In the genomic region with DNA sequence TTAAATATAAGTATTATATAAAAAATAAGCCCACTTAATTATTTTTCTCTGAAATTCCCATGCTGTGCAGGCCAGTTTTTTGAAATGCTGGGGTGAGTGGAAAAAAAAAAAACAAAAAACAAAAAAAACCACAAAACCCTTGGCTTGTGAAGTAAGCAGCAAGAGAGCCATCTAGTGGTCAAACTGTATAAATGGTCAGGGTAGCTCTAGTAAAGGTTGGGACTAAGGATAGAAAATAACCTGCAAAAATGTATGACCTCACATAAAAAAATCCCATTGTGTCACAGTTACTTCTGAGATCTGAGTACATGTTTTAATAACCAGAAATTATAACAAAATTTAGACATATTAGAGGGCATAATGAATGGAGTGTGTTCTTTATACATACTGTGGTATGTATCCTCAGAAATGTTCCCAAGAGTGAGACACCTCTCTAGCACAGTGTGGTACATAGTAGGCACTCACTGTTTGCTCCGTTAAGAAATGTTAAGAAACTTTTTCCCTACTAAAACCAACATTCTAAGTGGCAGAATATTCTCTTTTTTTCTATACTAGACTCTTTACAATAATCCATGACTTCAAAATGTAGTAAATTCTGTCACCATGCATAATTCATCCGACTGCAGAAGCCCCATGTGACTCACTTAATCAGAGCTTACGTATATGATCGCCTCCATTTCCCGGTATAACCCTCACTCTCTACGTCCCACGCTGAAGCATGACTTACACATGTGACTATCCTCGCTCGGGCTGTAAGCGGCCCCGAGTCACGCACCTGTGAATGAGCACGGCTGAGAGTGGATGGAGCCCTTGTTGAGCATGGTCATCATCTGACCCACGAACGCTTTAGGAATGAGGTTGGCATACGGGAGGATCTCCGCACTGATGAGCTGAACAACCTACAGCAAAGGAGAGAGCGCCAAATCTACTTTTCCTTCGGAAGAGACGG, we compare ENCODE assay signal across 9 mouse cellular contexts.
DNase-seq lines count a peak whose midpoint lies in the region; ATAC-seq lines count a peak whose summit lies in the region.
"Had no signal": no experiment of that assay in that cellular context is flagged by ENCODE, and none has a peak within 500 bp of the region (broad histone marks: within the 10 kb centered on the region; RNA-seq: fewer than 3 reads in every experiment).

No protein-coding gene starts in this region.

- H3K4me1 ChIP-seq in embryonic facial prominence, embryonic 14.5 days (ENCODE audit: control insufficient read depth, insufficient read depth, low read length) = 0 out of 2 replicates have a peak, but pooled peaks cover 2% of the 10 kb centered on the region
- H3K4me1 ChIP-seq: hindbrain, embryonic 15.5 days had no signal

- WGBS in embryonic facial prominence, embryonic 14.5 days = 91% methylated on average over 20 of the region's 20 CpGs

- H3K4me2 ChIP-seq in embryonic facial prominence, embryonic 14.5 days (ENCODE audit: low read depth, low read length) = no peak overlapping the region
- H3K4me2 ChIP-seq: hindbrain, embryonic 15.5 days had no signal

- ATAC-seq in CD4-positive, CD25-positive, alpha-beta regulatory T cell, adult 4 months = peak; percentile 88
- peak; percentile 63; the same call in 1 of the 2 replicates for ATAC-seq in embryonic facial prominence, embryonic 14.5 days (ENCODE audit: low read depth)

- H3K9me3 ChIP-seq in embryonic facial prominence, embryonic 14.5 days (ENCODE audit: control insufficient read depth, low read length) = no peaks in the 10 kb centered on the region
- H3K9me3 ChIP-seq: hindbrain, embryonic 15.5 days had no signal

- no peaks in the 10 kb centered on the region for H3K27me3 ChIP-seq in embryonic facial prominence, embryonic 14.5 days (replicated peaks; ENCODE audit: control insufficient read depth, insufficient read depth, low read length)
- H3K27me3 ChIP-seq: hindbrain, embryonic 15.5 days had no signal

- H3K27ac ChIP-seq in embryonic facial prominence, embryonic 14.5 days (replicated peaks; ENCODE audit: low read depth, low read length) = no peak overlapping the region; the same call in 1 of the 2 replicates
- H3K27ac ChIP-seq: hindbrain, embryonic 15.5 days had no signal

- peak; percentile 42 for DNase-seq in heart, adult 8-10 months (ENCODE audit: low spot score)
- no peak for DNase-seq in heart, postnatal 14 days
- DNase-seq in embryonic facial prominence, embryonic 14.5 days (ENCODE audit: low spot score) = peak; percentile 87
- DNase-seq in lung, postnatal 10 days = peak; percentile 41
- no peak for DNase-seq in adrenal gland, postnatal 14 days
- DNase-seq in ovary, postnatal 10 days (ENCODE audit: low spot score) = no peak
- DNase-seq in urinary bladder, postnatal 25 days (ENCODE audit: low spot score) = no peak

- no peak overlapping the region for H3K9ac ChIP-seq in embryonic facial prominence, embryonic 14.5 days (ENCODE audit: low read depth, low read length)
- H3K9ac ChIP-seq: hindbrain, embryonic 15.5 days had no signal

- intact Hi-C loops in heart, postnatal 14 days (cut with DNase I) = loop anchor here (5.0 to 10.0 kb wide), 2 partner anchors 331 to 453 kb away; a partner anchor contains a TSS

- H3K4me3 ChIP-seq in embryonic facial prominence, embryonic 14.5 days (ENCODE audit: low read depth, low read length) = no peak overlapping the region
- H3K4me3 ChIP-seq: hindbrain, embryonic 15.5 days had no signal

- peaks cover 64% of the 10 kb centered on the region for H3K36me3 ChIP-seq in embryonic facial prominence, embryonic 14.5 days (ENCODE audit: control insufficient read depth, insufficient read depth, low read length)

Comparison
In these comparisons a context has a peak if more than half of its experiments do, and no peak if none do; other contexts are left out.
1. DNase-seq: peak in heart, adult 8-10 months (single experiment), embryonic facial prominence, embryonic 14.5 days (single experiment) and lung, postnatal 10 days (single experiment); none in heart, postnatal 14 days (0 of 2), adrenal gland, postnatal 14 days (single experiment), ovary, postnatal 10 days (single experiment) and urinary bladder, postnatal 25 days (single experiment).